Mouse (Mus musculus) limb, embryonic 15.5 days (tissue): ENCODE data around the gene Zfp648. TPM values are rescaled to one million over a fixed set of nuclear protein-coding genes. Genes with fewer than 3 reads are reported as not detected.

ENCODE experiments used
- ATAC-seq: fragments of 200-750 bp; cut with Nextera tagmentation; 2 replicates; pipeline ENCODE4 v1.8.0; 2017; ENCODE audit warnings: low read depth, moderate TSS enrichment; ENCODE audit not compliant: insufficient number of reproducible peaks, low FRiP score, low TSS enrichment
- H3K27ac ChIP-seq: fragments of 300-500 bp; sonication (generic); 2 replicates; pipeline ENCODE4 v1.5.1; 2015; ENCODE audit warnings: moderate library complexity, mild to moderate bottlenecking, inconsistent platforms
- H3K27me3 ChIP-seq: fragments of 300-500 bp; sonication (generic); 2 replicates; pipeline ENCODE4 v1.6.1; 2015; ENCODE audit warnings: inconsistent platforms
- H3K36me3 ChIP-seq: fragments of 300-500 bp; sonication (generic); 2 replicates; pipeline ENCODE4 v1.6.1; 2015; ENCODE audit warnings: inconsistent platforms
- H3K4me1 ChIP-seq: fragments of 300-500 bp; sonication (generic); 2 replicates; pipeline ENCODE4 v1.6.1; 2015; ENCODE audit warnings: inconsistent platforms
- H3K4me2 ChIP-seq: fragments of 300-500 bp; sonication (generic); 2 replicates; pipeline ENCODE4 v1.6.1; 2015; ENCODE audit warnings: mild to moderate bottlenecking, inconsistent platforms
- H3K4me3 ChIP-seq: fragments of 300-500 bp; sonication (generic); 2 replicates; pipeline ENCODE4 v1.5.1; 2015; ENCODE audit warnings: mild to moderate bottlenecking, inconsistent platforms
- H3K9ac ChIP-seq: fragments of 300-500 bp; sonication (generic); 2 replicates; pipeline ENCODE4 v1.6.1; 2015; ENCODE audit warnings: inconsistent platforms
- H3K9me3 ChIP-seq: fragments of 300-500 bp; sonication (generic); 2 replicates; pipeline ENCODE4 v1.6.1; 2016; ENCODE audit warnings: inconsistent platforms
- WGBS: fragments of 180-500 bp; shearing (Covaris S2); methylation state at CpG from one replicate; pipeline ENCODE4 v1.1.7; 2015; 5-methylcytosine and 5-hydroxymethylcytosine counted together
- polyA plus RNA-seq: library from polyadenylated mRNA; unstranded; fragments of >200 nt; fragmentation: Nextera tagmentation; extraction: Ambion mirVana; gene quantifications from 2 replicates; pipeline ENCODE4 v1.2.1, GENCODE M21; 2015

Zfp648 gene
- polyA plus RNA-seq, 1 experiment from 2014 or later, result 1.5 TPM

DNA sequence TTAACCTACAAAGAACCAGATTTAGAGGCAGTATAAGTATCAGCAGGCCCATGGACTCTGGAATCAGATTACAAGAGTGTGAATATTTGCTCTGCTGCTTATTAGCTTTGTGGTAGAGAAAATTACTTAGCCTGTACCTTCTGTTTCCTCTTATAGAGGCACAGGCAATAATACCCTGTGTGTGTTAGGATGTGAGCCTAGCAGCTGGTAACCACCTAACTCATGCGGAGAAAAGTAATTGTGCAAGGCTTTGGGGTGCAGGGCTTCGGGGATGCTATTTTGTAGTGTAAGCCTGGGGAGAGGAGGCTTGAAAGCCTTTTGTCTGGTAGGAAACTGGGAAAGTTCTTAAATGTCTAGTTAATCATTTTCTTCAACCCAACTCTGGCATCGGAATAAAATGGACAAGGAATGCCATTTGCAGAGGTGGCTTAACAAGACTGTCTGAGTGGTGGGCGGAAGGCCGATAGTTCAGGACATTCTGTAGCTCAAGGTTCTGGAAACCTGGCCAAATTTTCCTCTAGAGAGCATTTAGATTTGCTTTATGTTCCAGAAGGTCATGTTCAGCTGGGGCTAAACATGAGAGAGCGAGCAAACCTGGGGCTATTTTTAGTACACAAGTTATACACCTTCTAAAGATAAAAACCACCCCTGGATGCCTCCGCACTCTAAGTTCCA, 17.8 kb upstream of the Zfp648 start:
- Histone ChIP-seq H3K4me2 (no peak overlapping the region), H3K36me3 (no peaks in the 10 kb centered on the region), H3K4me1 (no peaks in the 10 kb centered on the region), H3K9ac (no peak overlapping the region), H3K9me3 (no peaks in the 10 kb centered on the region), H3K4me3 (no peak overlapping the region), H3K27me3 (no peaks in the 10 kb centered on the region), H3K27ac (no peak overlapping the region)
- WGBS, result 64% methylated on average over 7 of the region's 7 CpGs
- ATAC-seq, result no peak

DNA sequence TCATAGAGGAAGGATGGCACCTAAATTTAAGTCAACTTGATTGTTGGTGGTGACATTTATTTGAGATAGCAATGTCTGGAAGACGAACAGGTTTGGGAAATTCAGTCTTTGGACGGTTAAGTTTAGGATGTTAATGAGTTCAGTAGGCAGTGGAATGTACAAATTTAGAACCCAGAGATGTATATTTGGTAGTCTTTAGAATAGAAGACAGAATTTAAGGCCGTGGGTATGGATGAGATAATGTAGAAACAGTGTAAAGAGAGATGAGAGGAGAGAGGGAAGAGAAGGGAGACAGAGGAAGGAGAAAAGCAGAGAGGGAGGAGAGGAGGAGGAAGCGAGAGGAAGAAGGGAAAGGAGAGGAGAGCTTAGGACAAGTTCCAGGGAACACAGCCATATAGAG, 12.8 kb upstream of the Zfp648 start:
- Histone ChIP-seq H3K27ac (no peak overlapping the region), H3K9ac (no peak overlapping the region), H3K27me3 (no peaks in the 10 kb centered on the region), H3K36me3 (no peaks in the 10 kb centered on the region), H3K9me3 (no peaks in the 10 kb centered on the region), H3K4me2 (no peak overlapping the region), H3K4me3 (no peak overlapping the region), H3K4me1 (peaks cover 5% of the 10 kb centered on the region)
- ATAC-seq, result no peak
- 84% methylated on average over 4 of the region's 4 CpGs for WGBS

GRCm38 (mm10) chr1:154188631-154189030, 12.4 kb upstream of the Zfp648 start:
- WGBS, result 37% methylated on average over 4 of the region's 4 CpGs

DNA sequence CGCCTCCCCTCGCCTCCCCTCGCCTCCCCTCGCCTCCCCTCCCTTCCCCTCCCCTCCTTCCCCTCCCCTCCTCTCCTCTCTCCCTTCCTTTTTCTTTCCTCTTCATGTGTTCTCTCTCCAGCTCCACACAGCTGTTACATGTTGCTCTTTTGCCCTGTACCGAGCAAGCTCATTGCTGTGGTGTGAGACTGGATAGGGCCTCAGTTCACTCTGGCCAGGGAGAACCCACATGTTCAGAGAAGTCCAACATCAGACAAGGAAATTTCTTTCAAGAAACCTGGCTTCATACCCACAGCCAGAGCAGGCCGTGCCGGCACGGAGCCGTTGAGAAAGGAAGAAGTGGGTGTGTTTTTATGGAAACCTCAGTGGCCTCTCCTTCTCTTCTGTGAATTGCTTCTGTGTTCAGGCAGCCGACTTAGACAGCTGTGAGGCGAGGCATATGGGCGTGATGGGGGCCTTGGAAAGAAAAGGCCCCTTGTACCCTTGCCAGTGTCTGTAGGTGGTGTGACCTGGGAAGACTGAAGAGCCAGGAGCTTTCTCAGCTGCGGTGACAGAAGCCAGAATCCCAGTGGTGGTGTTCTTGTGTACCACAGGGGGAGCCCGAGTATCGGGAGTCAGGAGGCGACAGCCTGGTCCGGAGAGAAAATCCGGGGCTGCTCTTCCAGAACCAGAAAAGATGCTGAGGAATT, 11.0 kb upstream of the Zfp648 start:
- WGBS, result 48% methylated on average over 16 of the region's 18 CpGs
- ATAC-seq, result peak; percentile 80
- H3K27me3 ChIP-seq, result no peaks in the 10 kb centered on the region
- no peak overlapping the region for H3K4me2 ChIP-seq
- H3K4me1 ChIP-seq, result peaks cover 5% of the 10 kb centered on the region
- H3K36me3 ChIP-seq, result no peaks in the 10 kb centered on the region
- no peaks in the 10 kb centered on the region for H3K9me3 ChIP-seq
- peak overlapping the region; percentile 59 for H3K27ac ChIP-seq
- no peak overlapping the region for H3K9ac ChIP-seq
- no peak overlapping the region for H3K4me3 ChIP-seq

More at GRCm38 (mm10) chr1:154188631-154189030, 12.4 kb upstream of the Zfp648 start:
- H3K4me1 ChIP-seq, result peaks cover 5% of the 10 kb centered on the region
- no peak overlapping the region for H3K4me2 ChIP-seq
- H3K4me3 ChIP-seq, result no peak overlapping the region
- no peaks in the 10 kb centered on the region for H3K27me3 ChIP-seq
- H3K9me3 ChIP-seq, result no peaks in the 10 kb centered on the region
- H3K9ac ChIP-seq, result no peak overlapping the region
- no peak for ATAC-seq
- 0 out of 2 replicates have a peak overlapping the region, but pooled peaks have one; percentile 54 for H3K27ac ChIP-seq
- no peaks in the 10 kb centered on the region for H3K36me3 ChIP-seq

DNA sequence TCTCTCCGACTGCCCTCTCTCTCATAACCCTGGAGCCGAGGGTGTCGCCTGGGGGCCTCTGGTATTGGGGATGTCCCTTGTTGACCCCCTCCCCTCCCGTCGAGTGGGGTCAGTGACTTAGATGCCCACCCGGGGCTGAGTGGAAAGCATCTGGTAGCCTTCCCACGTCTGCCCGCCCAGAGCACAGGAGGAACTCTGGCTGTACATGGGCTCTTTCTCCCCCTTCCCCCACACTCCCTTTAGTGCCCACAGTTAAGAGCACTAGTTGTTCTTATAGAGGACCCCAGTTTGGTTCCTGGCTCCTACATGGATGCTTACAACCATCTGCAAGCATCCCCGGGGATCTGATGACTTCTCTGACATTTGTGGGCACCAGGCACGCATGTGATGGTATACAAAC, 2.1 kb upstream of the Zfp648 start:
- 86% methylated on average over 10 of the region's 10 CpGs for WGBS
- ATAC-seq, result no peak

DNA sequence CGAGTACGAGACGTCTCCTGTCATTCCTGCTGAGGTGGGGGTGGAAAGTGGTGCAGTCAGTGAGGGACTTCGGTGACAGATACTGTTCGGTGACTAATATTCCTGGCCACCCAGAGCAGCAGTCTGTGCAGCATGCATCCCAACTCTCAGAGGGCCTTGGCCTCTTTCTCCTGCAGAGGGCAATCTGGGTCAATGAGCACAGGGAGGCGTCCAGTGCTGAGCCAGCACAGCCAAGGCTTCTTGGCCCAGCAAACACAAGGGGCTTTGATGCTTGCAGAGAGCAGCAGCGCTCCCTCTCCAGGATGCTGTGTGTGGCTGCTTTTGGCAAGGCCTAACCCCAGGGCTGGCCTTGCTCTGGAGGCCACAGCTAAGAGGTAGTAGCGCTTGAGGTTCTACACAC, 1.6 kb downstream of the Zfp648 start:
- Histone ChIP-seq H3K9ac (no peak overlapping the region), H3K4me2 (0 out of 2 replicates have a peak overlapping the region, but pooled peaks have one; percentile 5), H3K36me3 (no peaks in the 10 kb centered on the region), H3K9me3 (no peaks in the 10 kb centered on the region), H3K27ac (no peak overlapping the region), H3K27me3 (peaks cover 35% of the 10 kb centered on the region), H3K4me3 (no peak overlapping the region), H3K4me1 (peaks cover 28% of the 10 kb centered on the region)
- WGBS, result 64% methylated on average over 8 of the region's 8 CpGs
- peak; percentile 67; the same call in 1 of the 2 replicates for ATAC-seq

More for the DNA sequence above, 2.1 kb upstream of the Zfp648 start:
- Histone ChIP-seq H3K36me3 (no peaks in the 10 kb centered on the region), H3K27me3 (peaks cover 8% of the 10 kb centered on the region), H3K4me2 (no peak overlapping the region), H3K4me1 (peaks cover 22% of the 10 kb centered on the region), H3K9me3 (no peaks in the 10 kb centered on the region), H3K27ac (no peak overlapping the region), H3K4me3 (no peak overlapping the region), H3K9ac (no peak overlapping the region)

GRCm38 (mm10) chr1:154203386-154203785, 2.4 kb downstream of the Zfp648 start:
- Histone ChIP-seq H3K27me3 (peaks cover 35% of the 10 kb centered on the region), H3K27ac (no peak overlapping the region)

GRCm38 (mm10) chr1:154204652-154205573, 3.9 kb downstream of the Zfp648 start:
- Histone ChIP-seq H3K27me3 (peaks cover 35% of the 10 kb centered on the region), H3K4me3 (peak overlapping the region; percentile 29), H3K4me1 (peaks cover 28% of the 10 kb centered on the region), H3K27ac (no peak overlapping the region), H3K9me3 (no peaks in the 10 kb centered on the region), H3K36me3 (no peaks in the 10 kb centered on the region), H3K4me2 (peak overlapping the region; percentile 42), H3K9ac (no peak overlapping the region)
- WGBS, result 16% methylated on average over 66 of the region's 66 CpGs
- no peak for ATAC-seq

More at GRCm38 (mm10) chr1:154203386-154203785, 2.4 kb downstream of the Zfp648 start:
- ATAC-seq, result no peak
- Histone ChIP-seq H3K4me2 (no peak overlapping the region), H3K4me1 (peaks cover 28% of the 10 kb centered on the region), H3K4me3 (no peak overlapping the region), H3K36me3 (no peaks in the 10 kb centered on the region), H3K9ac (no peak overlapping the region), H3K9me3 (no peaks in the 10 kb centered on the region)
- 87% methylated on average over 5 of the region's 5 CpGs for WGBS

DNA sequence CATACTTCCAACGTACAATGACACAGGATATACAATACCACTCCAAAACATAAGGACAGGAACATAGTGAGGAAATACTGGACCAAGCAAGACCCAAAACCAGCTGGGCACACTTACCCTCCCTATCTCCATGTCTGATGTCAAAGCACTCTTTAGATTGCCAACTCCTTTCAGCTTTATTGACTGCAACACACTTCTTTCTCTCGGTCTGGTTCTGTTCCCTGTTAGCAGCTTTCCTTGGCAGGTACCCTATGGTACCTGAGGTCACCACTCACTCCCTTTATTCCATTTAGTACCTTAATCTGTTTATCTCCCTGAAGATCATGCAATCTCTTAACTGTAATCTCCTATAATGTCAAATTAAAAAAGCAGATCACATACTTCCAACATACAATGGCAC, 19.0 kb downstream of the Zfp648 start:
- H3K4me1 ChIP-seq, result no peaks in the 10 kb centered on the region
- no peaks in the 10 kb centered on the region for H3K9me3 ChIP-seq
- no peaks in the 10 kb centered on the region for H3K27me3 ChIP-seq
- H3K4me3 ChIP-seq, result no peak overlapping the region
- H3K4me2 ChIP-seq, result no peak overlapping the region
- 67% methylated on average over 2 of the region's 2 CpGs for WGBS
- no peak overlapping the region for H3K27ac ChIP-seq
- no peak overlapping the region for H3K9ac ChIP-seq
- H3K36me3 ChIP-seq, result no peaks in the 10 kb centered on the region
- no peak for ATAC-seq

- WGBS, result 91% methylated on average over 3 of the region's 3 CpGs
- no peak overlapping the region for H3K27ac ChIP-seq
- no peaks in the 10 kb centered on the region for H3K4me1 ChIP-seq
- H3K9ac ChIP-seq, result no peak overlapping the region
- H3K4me2 ChIP-seq, result no peak overlapping the region
- H3K4me3 ChIP-seq, result no peak overlapping the region
- ATAC-seq, result no peak
- no peaks in the 10 kb centered on the region for H3K36me3 ChIP-seq
- H3K9me3 ChIP-seq, result no peaks in the 10 kb centered on the region
- H3K27me3 ChIP-seq, result no peaks in the 10 kb centered on the region
These were observed 19.6 kb downstream of the Zfp648 start for GRCm38 (mm10) chr1:154220566-154220965.

DNA sequence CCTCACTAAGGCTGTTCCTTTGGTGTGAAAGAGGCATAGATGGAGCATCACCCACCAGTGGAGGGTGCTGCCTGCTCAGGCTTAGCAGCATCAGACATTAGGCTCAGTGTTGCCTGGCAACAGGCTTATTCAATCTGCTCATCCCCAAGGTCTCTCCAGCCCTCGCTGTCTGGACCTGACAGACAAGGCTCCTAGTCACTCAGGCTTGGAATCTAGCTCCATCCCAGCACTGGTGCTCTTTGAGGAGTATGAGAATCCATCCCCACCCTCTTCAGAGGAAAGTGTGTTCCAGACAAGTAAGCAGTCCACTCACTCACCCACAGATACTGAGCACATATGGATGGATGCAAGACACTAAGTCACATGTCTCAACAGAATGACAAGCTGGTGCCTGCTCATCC, 22.8 kb downstream of the Zfp648 start:
- no peaks in the 10 kb centered on the region for H3K27me3 ChIP-seq
- WGBS, result 52% methylated on average over 1 of the region's 1 CpGs
- H3K4me1 ChIP-seq, result no peaks in the 10 kb centered on the region
- H3K27ac ChIP-seq, result no peak overlapping the region
- H3K4me3 ChIP-seq, result no peak overlapping the region
- H3K9ac ChIP-seq, result no peak overlapping the region
- H3K9me3 ChIP-seq, result no peaks in the 10 kb centered on the region
- no peak overlapping the region for H3K4me2 ChIP-seq
- ATAC-seq, result no peak
- no peaks in the 10 kb centered on the region for H3K36me3 ChIP-seq
